Mouse (Mus musculus) liver, embryonic 14.5 days (tissue): ENCODE measurements around the gene Gm40460.
"Not testable (repeated sequence)": the region's sequence is repeated elsewhere in the genome, so short reads cannot be mapped to it uniquely, and the experiment has no call there.

Experiments used
- CTCF ChIP-seq: IDR thresholded peaks from 2 replicates; pipeline ENCODE4 v1.5.1; 2016; ENCODE audit warnings: antibody characterized with exemption, low read depth, control low read depth
- EP300 ChIP-seq: IDR thresholded peaks from 2 replicates; pipeline ENCODE4 v1.6.1; 2016; ENCODE audit warnings: antibody characterized with exemption, low read depth

- TF ChIP-seq CTCF, EP300: not testable (repeated sequence)
Measured at GRCm38 (mm10) chr7:142258254-142258653, 17.4 kb upstream of the Gm40460 start, which contains the start of gene Gm2431.
